Mouse (Mus musculus) neural tube, embryonic 14.5 days (tissue): ENCODE data around the gene Lins1. TPM values are rescaled to one million over a fixed set of nuclear protein-coding genes. Genes with fewer than 3 reads are reported as not detected.

Experiments used
- ATAC-seq: fragments of 200-750 bp; cut with Nextera tagmentation; 2 replicates; pipeline ENCODE4 v1.8.0; 2017; ENCODE audit warnings: low read depth, mild to moderate bottlenecking, moderate TSS enrichment, moderate library complexity
- H3K27ac ChIP-seq: fragments of 300-500 bp; sonication (generic); 2 replicates; pipeline ENCODE4 v1.5.1; 2014; ENCODE audit warnings: low read depth, mild to moderate bottlenecking, control low read depth, low read length, moderate library complexity, mixed read lengths
- H3K27me3 ChIP-seq: fragments of 300-500 bp; sonication (generic); 2 replicates; pipeline ENCODE4 v1.6.1; 2014; ENCODE audit warnings: low read length; ENCODE audit not compliant: control insufficient read depth, insufficient read depth
- H3K36me3 ChIP-seq: fragments of 300-500 bp; sonication (generic); 2 replicates; pipeline ENCODE4 v1.6.1; 2014; ENCODE audit warnings: low read length, mixed read lengths; ENCODE audit not compliant: control insufficient read depth, insufficient read depth
- H3K4me1 ChIP-seq: fragments of 300-500 bp; sonication (generic); 2 replicates; pipeline ENCODE4 v1.6.1; 2014; ENCODE audit warnings: low read length; ENCODE audit not compliant: control insufficient read depth, insufficient read depth
- H3K4me2 ChIP-seq: fragments of 300-500 bp; sonication (generic); 2 replicates; pipeline ENCODE4 v1.6.1; 2014; ENCODE audit warnings: mild to moderate bottlenecking, low read depth, low read length, control low read depth
- H3K4me3 ChIP-seq: fragments of 300-500 bp; sonication (generic); 2 replicates; pipeline ENCODE4 v1.5.1; 2014; ENCODE audit warnings: low read depth, low read length, control low read depth, mixed read lengths
- H3K9ac ChIP-seq: fragments of 300-500 bp; sonication (generic); replicated peaks from 2 replicates; pipeline ENCODE4 v1.6.1; 2014; ENCODE audit warnings: low read depth, mild to moderate bottlenecking, control low read depth, low read length, mixed read lengths
- H3K9me3 ChIP-seq: fragments of 300-500 bp; sonication (generic); 2 replicates; pipeline ENCODE4 v1.6.1; 2016; ENCODE audit warnings: low read length; ENCODE audit not compliant: control insufficient read depth
- WGBS: fragments of 180-500 bp; shearing (Covaris S2); extraction: QIAGEN DNeasy Blood & Tissue Kit; methylation state at CpG from one replicate; pipeline ENCODE4 v1.1.7; 2014; 5-methylcytosine and 5-hydroxymethylcytosine counted together
- polyA plus RNA-seq: library from polyadenylated mRNA; unstranded; fragments of >200 nt; fragmentation: Nextera tagmentation; extraction: Ambion mirVana; gene quantifications from 2 replicates; pipeline ENCODE4 v1.2.1, GENCODE M21; 2014

The Lins1 gene
- polyA plus RNA-seq, 1 experiment from 2014 or later, result 22.7 TPM

- H3K4me3 ChIP-seq, result no peak overlapping the region
- no peaks in the 10 kb centered on the region for H3K27me3 ChIP-seq
- H3K36me3 ChIP-seq, result peaks cover 9% of the 10 kb centered on the region; the same call in 1 of the 2 replicates
- no peak overlapping the region; the same call in 1 of the 2 replicates for H3K4me2 ChIP-seq
- H3K9me3 ChIP-seq, result no peaks in the 10 kb centered on the region
- no peak overlapping the region for H3K9ac ChIP-seq
- no peak overlapping the region for H3K27ac ChIP-seq
- peak; percentile 81 for ATAC-seq
- H3K4me1 ChIP-seq, result no peaks in the 10 kb centered on the region
- 15% methylated on average over 8 of the region's 8 CpGs for WGBS
Measured at GRCm38 (mm10) chr7:66661572-66661971, 28.1 kb upstream of the Lins1 start.

- 95% methylated on average over 3 of the region's 3 CpGs for WGBS
- no peaks in the 10 kb centered on the region for H3K4me1 ChIP-seq
- no peak overlapping the region for H3K9ac ChIP-seq
- no peak overlapping the region for H3K4me2 ChIP-seq
- no peaks in the 10 kb centered on the region for H3K9me3 ChIP-seq
- H3K27ac ChIP-seq, result no peak overlapping the region
- H3K4me3 ChIP-seq, result no peak overlapping the region
- peaks cover 5% of the 10 kb centered on the region; the same call in 1 of the 2 replicates for H3K36me3 ChIP-seq
- ATAC-seq, result no peak
- H3K27me3 ChIP-seq, result no peaks in the 10 kb centered on the region
Measured at GRCm38 (mm10) chr7:66663548-66663947, 26.1 kb upstream of the Lins1 start.

- no peak overlapping the region for H3K4me2 ChIP-seq
- H3K27me3 ChIP-seq, result no peaks in the 10 kb centered on the region
- H3K9me3 ChIP-seq, result peaks cover 5% of the 10 kb centered on the region; the same call in 1 of the 2 replicates
- no peak overlapping the region for H3K9ac ChIP-seq
- ATAC-seq, result no peak
- no peaks in the 10 kb centered on the region for H3K4me1 ChIP-seq
- H3K27ac ChIP-seq, result no peak overlapping the region
- H3K36me3 ChIP-seq, result peaks cover 21% of the 10 kb centered on the region
- no peak overlapping the region for H3K4me3 ChIP-seq
Measured at GRCm38 (mm10) chr7:66667064-66667463, 22.6 kb upstream of the Lins1 start.

- WGBS, result 93% methylated on average over 2 of the region's 2 CpGs
Measured at GRCm38 (mm10) chr7:66675800-66676199, 13.9 kb upstream of the Lins1 start.

GRCm38 (mm10) chr7:66682119-66682863 is 7.4 kb upstream of the Lins1 start:
- H3K4me3 ChIP-seq, result no peak overlapping the region
- H3K27ac ChIP-seq, result no peak overlapping the region
- no peak overlapping the region for H3K4me2 ChIP-seq
- H3K36me3 ChIP-seq, result peaks cover 26% of the 10 kb centered on the region; the same call in 1 of the 2 replicates
- H3K9me3 ChIP-seq, result no peaks in the 10 kb centered on the region
- H3K27me3 ChIP-seq, result no peaks in the 10 kb centered on the region
- ATAC-seq, result no peak
- no peak overlapping the region for H3K9ac ChIP-seq
- H3K4me1 ChIP-seq, result no peaks in the 10 kb centered on the region
- 78% methylated on average over 5 of the region's 5 CpGs for WGBS

More at GRCm38 (mm10) chr7:66675800-66676199, 13.9 kb upstream of the Lins1 start:
- no peak overlapping the region for H3K4me2 ChIP-seq
- no peaks in the 10 kb centered on the region for H3K4me1 ChIP-seq
- no peak overlapping the region for H3K9ac ChIP-seq
- H3K9me3 ChIP-seq, result no peaks in the 10 kb centered on the region
- no peak overlapping the region for H3K27ac ChIP-seq
- no peak overlapping the region for H3K4me3 ChIP-seq
- H3K36me3 ChIP-seq, result peaks cover 51% of the 10 kb centered on the region
- no peak for ATAC-seq
- H3K27me3 ChIP-seq, result no peaks in the 10 kb centered on the region

- Histone ChIP-seq H3K36me3 (peaks cover 3% of the 10 kb centered on the region; the same call in 1 of the 2 replicates), H3K4me2 (peak overlapping the region; percentile 96), H3K9ac (peak overlapping the region; percentile 80), H3K4me1 (peaks cover 12% of the 10 kb centered on the region; the same call in 1 of the 2 replicates), H3K4me3 (peak overlapping the region; percentile 68), H3K27me3 (no peaks in the 10 kb centered on the region), H3K27ac (no peak overlapping the region), H3K9me3 (no peaks in the 10 kb centered on the region)
- WGBS, result 1% methylated on average over 5 of the region's 5 CpGs
- peak; percentile 3; the same call in 1 of the 2 replicates for ATAC-seq
Measured at GRCm38 (mm10) chr7:66688721-66689120, 968 bp upstream of the Lins1 start.

GRCm38 (mm10) chr7:66689294-66689619 is 432 bp upstream of the Lins1 start, which contains the start of gene Asb7:
Gene Asb7 (minus strand): TSS chr7:66689596.
- H3K9ac ChIP-seq, result peak within 1 kb of the TSS; percentile 80
- H3K4me2 ChIP-seq, result peak within 1 kb of the TSS; percentile 96
- no peaks in the 10 kb centered on the region for H3K36me3 ChIP-seq
- H3K4me1 ChIP-seq, result peaks cover 12% of the 10 kb centered on the region; the same call in 1 of the 2 replicates
- WGBS, result 0% methylated on average over 16 of the region's 18 CpGs
- peak within 1 kb of the TSS; percentile 92 for H3K27ac ChIP-seq
- no peaks in the 10 kb centered on the region for H3K27me3 ChIP-seq
- peak; percentile 95; the same call in 1 of the 2 replicates for ATAC-seq
- H3K9me3 ChIP-seq, result no peaks in the 10 kb centered on the region
- peak within 1 kb of the TSS; percentile 68 for H3K4me3 ChIP-seq

GRCm38 (mm10) chr7:66694467-66694866 is 4.8 kb downstream of the Lins1 start:
- Histone ChIP-seq H3K4me3 (no peak overlapping the region), H3K9ac (no peak overlapping the region), H3K27ac (no peak overlapping the region), H3K4me1 (peaks cover 4% of the 10 kb centered on the region; the same call in 1 of the 2 replicates), H3K27me3 (no peaks in the 10 kb centered on the region), H3K9me3 (no peaks in the 10 kb centered on the region), H3K4me2 (no peak overlapping the region), H3K36me3 (0 out of 2 replicates have a peak, but pooled peaks cover 9% of the 10 kb centered on the region)
- no peak for ATAC-seq
- WGBS, result 79% methylated on average over 7 of the region's 7 CpGs

- Histone ChIP-seq H3K4me3 (no peak overlapping the region), H3K27ac (no peak overlapping the region), H3K4me2 (no peak overlapping the region), H3K4me1 (no peaks in the 10 kb centered on the region), H3K9ac (no peak overlapping the region), H3K9me3 (peaks cover 4% of the 10 kb centered on the region; the same call in 1 of the 2 replicates), H3K27me3 (no peaks in the 10 kb centered on the region), H3K36me3 (no peaks in the 10 kb centered on the region)
- ATAC-seq, result no peak
- 91% methylated on average over 7 of the region's 7 CpGs for WGBS
Measured at GRCm38 (mm10) chr7:66702721-66703120, 13.0 kb downstream of the Lins1 start.
